Mouse (Mus musculus): ENCODE measurements around the gene 4930513O06Rik.

Gene 4930513O06Rik

GRCm38 (mm10) chrX:139085943-139086342, at the start of gene 4930513O06Rik:
TSS of gene 4930513O06Rik (plus strand) at chrX:139086243.
- DNase-seq (ENCODE audit: low spot score in 2 of 2) = no peak

GRCm38 (mm10) chrX:139037666-139038065, 48.4 kb upstream of the 4930513O06Rik start:
- DNase-seq (ENCODE audit: low spot score in 2 of 2) = no peak

GRCm38 (mm10) chrX:139039314-139039713, 46.7 kb upstream of the 4930513O06Rik start:
- DNase-seq (ENCODE audit: low spot score in 2 of 2) = no peak

- DNase-seq (ENCODE audit: low spot score in 2 of 2) = no peak
Observed at GRCm38 (mm10) chrX:139041148-139041547, 44.9 kb upstream of the 4930513O06Rik start.

- DNase-seq (ENCODE audit: low spot score in 2 of 2) = no peak
Observed at GRCm38 (mm10) chrX:139051976-139052375, 34.1 kb upstream of the 4930513O06Rik start.

GRCm38 (mm10) chrX:139053149-139053548, 32.9 kb upstream of the 4930513O06Rik start:
- no peak for DNase-seq (ENCODE audit: low spot score in 2 of 2)

- no peak for DNase-seq (ENCODE audit: low spot score in 2 of 2)
Observed at GRCm38 (mm10) chrX:139064078-139064477, 22.0 kb upstream of the 4930513O06Rik start.

GRCm38 (mm10) chrX:139078493-139078892, 7.5 kb upstream of the 4930513O06Rik start:
- no peak for DNase-seq (ENCODE audit: low spot score in 2 of 2)

GRCm38 (mm10) chrX:139085077-139085476, 966 bp upstream of the 4930513O06Rik start, which contains the start of gene Serpina7:
TSS of gene Serpina7 (minus strand) at chrX:139085236.
- no peak for DNase-seq (ENCODE audit: low spot score in 2 of 2)

- no peak for DNase-seq (ENCODE audit: low spot score in 2 of 2)
Observed at GRCm38 (mm10) chrX:139097197-139097596, 11.2 kb downstream of the 4930513O06Rik start.

GRCm38 (mm10) chrX:139134031-139134430, 48.0 kb downstream of the 4930513O06Rik start:
- DNase-seq (ENCODE audit: low spot score in 2 of 2) = no peak
